Mouse (Mus musculus) midbrain, embryonic 13.5 days (tissue): ENCODE results near the gene Rogdi. TPM values are rescaled to one million over a fixed set of nuclear protein-coding genes. Genes with fewer than 3 reads are reported as not detected.

Experiments
- ATAC-seq: fragments of 200-750 bp; cut with Nextera tagmentation; 2 replicates; pipeline ENCODE4 v1.8.0; 2017; ENCODE audit warnings: mild to moderate bottlenecking, moderate TSS enrichment, moderate library complexity
- H3K27ac ChIP-seq: fragments of 300-500 bp; sonication (generic); 2 replicates; pipeline ENCODE4 v1.5.1; 2015; ENCODE audit warnings: inconsistent platforms, mild to moderate bottlenecking, moderate library complexity
- H3K27me3 ChIP-seq: fragments of 300-500 bp; sonication (generic); 2 replicates; pipeline ENCODE4 v1.6.1; 2015; ENCODE audit warnings: mild to moderate bottlenecking, inconsistent platforms
- H3K36me3 ChIP-seq: fragments of 300-500 bp; sonication (generic); 2 replicates; pipeline ENCODE4 v1.6.1; 2015; ENCODE audit warnings: mild to moderate bottlenecking, inconsistent platforms
- H3K4me1 ChIP-seq: fragments of 300-500 bp; sonication (generic); replicated peaks from 2 replicates; pipeline ENCODE4 v1.6.1; 2015; ENCODE audit warnings: inconsistent platforms
- H3K4me2 ChIP-seq: fragments of 300-500 bp; sonication (generic); replicated peaks from 2 replicates; pipeline ENCODE4 v1.6.1; 2015; ENCODE audit warnings: moderate library complexity, mild to moderate bottlenecking, inconsistent platforms
- H3K4me3 ChIP-seq: fragments of 300-500 bp; sonication (generic); replicated peaks from 2 replicates; pipeline ENCODE4 v1.5.1; 2015; ENCODE audit warnings: mild to moderate bottlenecking, inconsistent platforms
- H3K9ac ChIP-seq: fragments of 300-500 bp; sonication (generic); replicated peaks from 2 replicates; pipeline ENCODE4 v1.6.1; 2015; ENCODE audit warnings: mild to moderate bottlenecking, inconsistent platforms
- H3K9me3 ChIP-seq: fragments of 300-500 bp; sonication (generic); 2 replicates; pipeline ENCODE4 v1.6.1; 2016; ENCODE audit warnings: mild to moderate bottlenecking, inconsistent platforms
- WGBS: fragments of 180-500 bp; shearing (Covaris S2); methylation state at CpG from one replicate; pipeline ENCODE4 v1.1.7; 2015; 5-methylcytosine and 5-hydroxymethylcytosine counted together
- polyA plus RNA-seq: library from polyadenylated mRNA; unstranded; fragments of >200 nt; fragmentation: Nextera tagmentation; extraction: Ambion mirVana; gene quantifications from 2 replicates; pipeline ENCODE4 v1.2.1, GENCODE M21; 2015

Rogdi gene
- polyA plus RNA-seq, 1 experiment from 2014 or later, result 137 TPM

GRCm38 (mm10) chr16:4978275-4979051 lies 34.9 kb downstream of the Rogdi start:
- H3K9me3 ChIP-seq, result no peaks in the 10 kb centered on the region
- 65% methylated on average over 5 of the region's 5 CpGs for WGBS
- H3K4me2 ChIP-seq, result no peak overlapping the region
- H3K4me1 ChIP-seq, result no peaks in the 10 kb centered on the region
- ATAC-seq, result no peak
- no peak overlapping the region for H3K27ac ChIP-seq
- H3K4me3 ChIP-seq, result no peak overlapping the region
- H3K36me3 ChIP-seq, result no peaks in the 10 kb centered on the region
- H3K9ac ChIP-seq, result no peak overlapping the region
- no peaks in the 10 kb centered on the region for H3K27me3 ChIP-seq

- Histone ChIP-seq H3K9me3 (no peaks in the 10 kb centered on the region), H3K4me2 (no peak overlapping the region), H3K4me3 (no peak overlapping the region), H3K9ac (no peak overlapping the region), H3K36me3 (0 out of 2 replicates have a peak, but pooled peaks cover 9% of the 10 kb centered on the region), H3K4me1 (no peaks in the 10 kb centered on the region), H3K27ac (no peak overlapping the region), H3K27me3 (no peaks in the 10 kb centered on the region)
- 72% methylated on average over 2 of the region's 2 CpGs for whole genome bisulfite sequencing
- no peak for ATAC-seq
Measured at GRCm38 (mm10) chr16:4976180-4976579, 37.2 kb downstream of the Rogdi start.

GRCm38 (mm10) chr16:4974521-4974920 lies 38.8 kb downstream of the Rogdi start:
- H3K4me1 ChIP-seq, result no peaks in the 10 kb centered on the region
- no peak for ATAC-seq
- no peaks in the 10 kb centered on the region for H3K9me3 ChIP-seq
- H3K4me3 ChIP-seq, result no peak overlapping the region
- peaks cover 12% of the 10 kb centered on the region for H3K36me3 ChIP-seq
- H3K27me3 ChIP-seq, result no peaks in the 10 kb centered on the region
- H3K27ac ChIP-seq, result no peak overlapping the region
- WGBS, result 77% methylated on average over 5 of the region's 5 CpGs
- H3K9ac ChIP-seq, result no peak overlapping the region
- H3K4me2 ChIP-seq, result no peak overlapping the region

- Histone ChIP-seq H3K4me2 (no peak overlapping the region), H3K27me3 (no peaks in the 10 kb centered on the region), H3K27ac (no peak overlapping the region), H3K9ac (no peak overlapping the region), H3K4me3 (no peak overlapping the region), H3K36me3 (peaks cover 19% of the 10 kb centered on the region), H3K9me3 (no peaks in the 10 kb centered on the region), H3K4me1 (no peaks in the 10 kb centered on the region)
- WGBS, result 90% methylated on average over 4 of the region's 4 CpGs
- ATAC-seq, result no peak
Measured at GRCm38 (mm10) chr16:4971626-4972025, 41.7 kb downstream of the Rogdi start.

GRCm38 (mm10) chr16:4969055-4969843 lies 44.1 kb downstream of the Rogdi start:
- H3K9ac ChIP-seq, result no peak overlapping the region
- peaks cover 19% of the 10 kb centered on the region for H3K36me3 ChIP-seq
- no peak overlapping the region for H3K27ac ChIP-seq
- ATAC-seq, result no peak
- no peaks in the 10 kb centered on the region for H3K9me3 ChIP-seq
- H3K4me2 ChIP-seq, result no peak overlapping the region
- WGBS, result 84% methylated on average over 5 of the region's 5 CpGs
- no peaks in the 10 kb centered on the region for H3K27me3 ChIP-seq
- no peak overlapping the region for H3K4me3 ChIP-seq
- peaks cover 10% of the 10 kb centered on the region for H3K4me1 ChIP-seq

GRCm38 (mm10) chr16:4968426-4968825 lies 44.9 kb downstream of the Rogdi start:
- H3K27ac ChIP-seq, result no peak overlapping the region
- H3K4me1 ChIP-seq, result peaks cover 12% of the 10 kb centered on the region
- no peaks in the 10 kb centered on the region for H3K9me3 ChIP-seq
- peaks cover 19% of the 10 kb centered on the region for H3K36me3 ChIP-seq
- ATAC-seq, result no peak
- H3K4me3 ChIP-seq, result no peak overlapping the region
- no peak overlapping the region for H3K4me2 ChIP-seq
- WGBS, result 77% methylated on average over 3 of the region's 3 CpGs
- H3K27me3 ChIP-seq, result no peaks in the 10 kb centered on the region
- H3K9ac ChIP-seq, result no peak overlapping the region

GRCm38 (mm10) chr16:4965392-4966129 lies 47.8 kb downstream of the Rogdi start:
- H3K27ac ChIP-seq, result no peak overlapping the region
- H3K4me3 ChIP-seq, result peak overlapping the region; percentile 94; the same call in 1 of the 2 replicates
- H3K36me3 ChIP-seq, result peaks cover 10% of the 10 kb centered on the region
- H3K9ac ChIP-seq, result no peak overlapping the region
- peak overlapping the region; percentile 81; the same call in 1 of the 2 replicates for H3K4me2 ChIP-seq
- 87% methylated on average over 8 of the region's 8 CpGs for WGBS
- H3K9me3 ChIP-seq, result no peaks in the 10 kb centered on the region
- no peak for ATAC-seq
- H3K4me1 ChIP-seq, result peaks cover 29% of the 10 kb centered on the region
- H3K27me3 ChIP-seq, result no peaks in the 10 kb centered on the region

GRCm38 (mm10) chr16:4964731-4965391 lies 48.5 kb downstream of the Rogdi start:
- H3K27ac ChIP-seq, result peak overlapping the region; percentile 89
- H3K9ac ChIP-seq, result peak overlapping the region; percentile 92
- H3K4me1 ChIP-seq, result peaks cover 29% of the 10 kb centered on the region
- peak overlapping the region; percentile 81 for H3K4me2 ChIP-seq
- peaks cover 15% of the 10 kb centered on the region for H3K36me3 ChIP-seq
- H3K27me3 ChIP-seq, result no peaks in the 10 kb centered on the region
- H3K9me3 ChIP-seq, result no peaks in the 10 kb centered on the region
- peak; percentile 18 for ATAC-seq
- H3K4me3 ChIP-seq, result peak overlapping the region; percentile 94
- 22% methylated on average over 13 of the region's 13 CpGs for WGBS

- Histone ChIP-seq H3K36me3 (peaks cover 10% of the 10 kb centered on the region), H3K4me3 (peak within 1 kb of the TSS; percentile 94), H3K27ac (peak within 1 kb of the TSS; percentile 89), H3K27me3 (no peaks in the 10 kb centered on the region), H3K4me2 (peak within 1 kb of the TSS; percentile 81), H3K9me3 (no peaks in the 10 kb centered on the region), H3K9ac (peak within 1 kb of the TSS; percentile 92), H3K4me1 (peaks cover 29% of the 10 kb centered on the region)
- ATAC-seq, result peak; percentile 99
- WGBS, result under 1% methylated on average over 75 of the region's 76 CpGs
Measured at GRCm38 (mm10) chr16:4963797-4964709, 49.3 kb downstream of the Rogdi start, which contains the start of gene Anks3. Anks3 (minus strand) TSS chr16:4964205.

- Histone ChIP-seq H3K4me3 (peak overlapping the region; percentile 94), H3K9ac (peak overlapping the region; percentile 92), H3K4me2 (peak overlapping the region; percentile 81), H3K36me3 (peaks cover 10% of the 10 kb centered on the region), H3K27me3 (no peaks in the 10 kb centered on the region), H3K9me3 (no peaks in the 10 kb centered on the region), H3K27ac (peak overlapping the region; percentile 89; the same call in 1 of the 2 replicates), H3K4me1 (peaks cover 29% of the 10 kb centered on the region)
- no peak for ATAC-seq
- 45% methylated on average over 9 of the region's 9 CpGs for WGBS
Measured at GRCm38 (mm10) chr16:4963346-4963745, 50.0 kb downstream of the Rogdi start.
